Mouse (Mus musculus) kidney, postnatal 14 days (tissue): ENCODE measurements at regions not wholly inside any gene's neighbourhood (a gene's known extent, or its start where the extent isn't known, plus 50 kb on each side); places are given as distances from the start of the nearest gene placed in this dataset.

Experiments used
- DNase-seq: peaks from one replicate; pipeline ENCODE4 v3.0.0; 2022; ENCODE audit warnings: mixed read lengths

DNA sequence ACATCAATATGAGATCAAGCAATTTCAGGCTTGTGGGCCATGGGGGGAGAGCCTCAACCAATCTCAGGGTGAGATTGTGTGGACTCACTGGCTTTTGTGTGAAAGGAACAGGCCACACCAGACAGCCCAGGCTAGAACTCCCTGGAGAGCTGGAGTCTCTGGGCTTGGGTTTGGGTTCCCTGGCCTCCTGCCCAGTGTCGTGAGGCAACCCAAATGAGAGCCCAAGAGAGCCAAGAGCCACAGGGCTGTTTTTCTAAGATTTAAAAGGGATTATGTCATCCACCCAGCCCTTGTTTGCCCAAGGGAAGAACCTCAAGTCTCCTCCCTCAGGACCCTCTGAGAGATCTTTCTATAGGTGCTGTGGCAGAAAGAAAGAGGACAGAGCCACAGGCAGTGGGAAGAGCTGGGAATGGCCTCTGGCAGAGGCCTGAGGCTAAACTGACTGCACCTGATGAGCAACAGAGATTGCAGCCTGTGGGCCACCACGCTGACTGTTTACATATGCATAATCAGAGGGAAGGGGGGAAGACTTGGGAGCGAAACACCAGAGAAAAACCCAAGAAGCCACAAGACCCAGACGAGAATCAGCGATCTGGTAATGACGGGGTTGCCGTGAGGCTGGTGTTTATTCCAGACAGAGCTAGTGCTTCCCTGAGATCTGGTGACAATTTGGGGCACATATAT is 92.1 kb downstream of the Bcl2l11 start:
- DNase-seq, result no peak

DNA sequence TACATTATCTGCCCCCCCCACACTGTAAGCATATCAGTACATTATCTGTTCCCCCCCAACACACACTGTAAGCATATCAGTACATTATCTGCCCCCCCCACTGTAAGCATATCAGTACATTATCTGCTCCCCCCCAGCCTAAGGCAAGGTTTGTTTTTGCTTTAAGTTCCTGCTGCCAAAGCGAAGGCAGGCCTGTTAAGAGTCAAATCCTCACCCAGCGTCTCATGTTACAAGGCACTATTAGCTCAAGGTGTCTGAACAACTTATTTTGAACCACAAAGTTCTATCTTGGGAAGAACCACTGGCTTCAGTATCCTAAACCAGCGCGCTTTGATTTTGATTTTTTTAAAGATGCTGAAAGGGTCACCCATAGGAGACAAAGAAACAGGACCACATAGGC is 93.1 kb downstream of the Bcl2l11 start:
- DNase-seq, result no peak

DNA sequence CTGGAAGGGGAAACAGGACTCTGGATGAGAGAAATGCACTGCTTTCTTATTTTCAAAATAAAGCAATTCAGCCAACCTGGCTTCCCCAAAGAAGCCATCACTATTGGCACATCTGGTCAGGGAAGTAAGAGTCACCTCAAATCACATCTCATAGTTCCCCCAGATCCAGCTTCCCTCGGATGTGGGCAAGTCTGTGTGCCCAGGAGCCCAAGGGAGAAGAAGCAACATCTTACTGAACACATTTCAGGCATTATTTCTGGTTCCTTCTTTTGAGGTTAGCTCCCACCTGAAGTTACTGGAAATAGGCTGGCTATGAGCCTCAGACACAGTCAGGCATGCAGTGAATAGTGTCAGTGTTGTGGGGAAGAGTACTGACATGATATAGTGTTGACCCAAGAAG is 95.2 kb downstream of the Bcl2l11 start:
- DNase-seq, result no peak

DNA sequence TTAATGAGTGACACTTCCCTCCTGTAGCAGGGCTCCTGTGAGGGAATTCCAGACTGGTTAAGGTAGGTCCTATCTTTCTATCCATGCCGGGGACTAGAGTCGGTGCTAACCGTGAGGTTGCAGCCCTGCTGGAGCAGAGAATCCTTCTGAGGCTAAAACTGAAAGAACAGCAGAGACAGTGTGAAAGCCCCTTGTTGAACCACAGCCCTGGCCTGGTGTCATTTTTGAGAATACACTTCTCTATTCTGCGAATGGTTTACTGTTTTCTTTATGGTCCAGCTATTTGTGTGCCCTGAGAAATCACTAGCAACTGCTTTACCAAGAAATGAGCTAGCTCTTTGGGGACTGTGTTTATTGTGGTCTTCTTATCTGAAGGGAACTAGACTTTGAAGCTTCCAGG is 95.8 kb downstream of the Bcl2l11 start:
- no peak for DNase-seq

DNA sequence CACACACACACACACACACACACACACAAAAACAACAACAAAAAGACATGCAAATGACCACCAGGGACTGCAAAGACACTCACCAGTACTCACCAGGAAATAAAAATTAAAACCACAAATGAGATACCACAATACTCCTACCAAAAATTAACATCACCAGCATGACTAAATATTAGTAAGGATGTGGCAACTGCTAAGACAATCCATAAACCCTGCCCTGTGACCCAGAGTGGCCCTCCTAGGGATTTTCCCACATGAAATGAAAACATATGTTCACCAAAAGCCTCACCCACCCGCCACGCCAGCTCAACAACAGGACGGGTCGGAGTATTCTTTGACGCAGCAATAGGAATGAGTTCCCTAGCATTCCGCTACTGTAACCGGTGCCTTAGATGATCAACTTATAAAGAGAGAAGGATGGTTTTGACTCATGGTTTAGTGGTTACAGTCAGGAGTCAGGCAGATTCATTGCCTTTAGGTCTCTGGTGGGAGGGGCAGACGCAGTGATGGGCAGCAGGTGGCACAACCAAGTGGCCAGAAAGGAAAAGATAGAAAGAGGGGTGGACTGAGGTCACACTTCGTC is 100.7 kb downstream of the Bcl2l11 start:
- no peak for DNase-seq

DNA sequence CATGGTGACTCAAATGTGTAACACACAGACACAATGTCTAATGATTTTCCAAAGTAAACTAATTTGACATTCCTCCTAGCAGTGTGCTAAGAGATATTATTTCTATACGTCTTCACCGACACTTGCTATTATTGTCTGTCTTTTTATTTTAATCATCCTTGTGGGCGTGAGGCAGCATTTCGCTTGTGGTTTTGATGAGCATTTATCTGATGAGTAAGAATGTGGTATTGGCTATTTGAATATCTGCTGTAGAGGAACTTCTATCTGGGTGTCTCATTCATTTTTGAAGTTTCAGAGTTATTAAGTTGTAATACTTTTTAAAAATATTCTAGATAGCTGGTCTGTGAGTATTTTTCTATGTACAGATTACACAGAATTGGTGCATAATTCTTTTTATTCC is 103.9 kb downstream of the Bcl2l11 start:
- no peak for DNase-seq

DNA sequence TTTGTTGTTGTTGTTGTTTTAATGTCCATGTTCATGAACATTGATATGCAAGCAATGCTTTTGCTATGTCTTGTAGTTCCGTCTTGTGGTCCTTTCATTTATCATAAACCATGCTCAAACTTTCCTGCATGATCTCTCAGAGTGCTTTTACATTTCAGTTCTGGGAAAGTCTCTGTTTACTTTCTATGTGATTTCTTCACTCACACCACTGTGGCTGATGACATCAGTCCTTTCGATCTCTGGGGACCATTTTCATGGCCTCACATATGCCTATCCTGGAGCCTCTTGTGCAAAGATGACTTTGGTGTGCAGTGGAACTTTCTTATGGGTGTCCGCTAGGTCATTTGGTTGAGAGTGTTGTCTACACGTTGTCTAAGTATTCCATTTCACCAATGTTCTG is 105.1 kb downstream of the Bcl2l11 start:
- no peak for DNase-seq

DNA sequence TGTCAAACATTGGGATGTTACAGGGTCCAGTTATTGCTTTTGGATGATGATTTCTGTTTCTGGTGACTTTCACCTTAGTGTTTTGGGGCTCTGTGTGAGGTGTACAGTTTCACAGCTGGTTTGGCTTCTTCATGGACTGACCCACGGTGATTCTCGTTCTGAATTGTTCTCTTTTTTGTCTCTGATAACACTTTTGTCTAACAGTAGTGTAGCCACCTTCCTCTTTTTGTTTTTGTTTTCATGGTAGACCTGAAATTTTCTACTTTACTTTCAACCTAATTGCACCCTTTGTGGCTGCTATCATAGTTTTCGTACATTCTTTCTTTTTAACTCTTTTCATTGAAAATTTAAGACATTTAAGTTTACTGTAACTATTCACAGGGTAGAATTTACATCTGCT is 105.5 kb downstream of the Bcl2l11 start:
- DNase-seq, result no peak

DNA sequence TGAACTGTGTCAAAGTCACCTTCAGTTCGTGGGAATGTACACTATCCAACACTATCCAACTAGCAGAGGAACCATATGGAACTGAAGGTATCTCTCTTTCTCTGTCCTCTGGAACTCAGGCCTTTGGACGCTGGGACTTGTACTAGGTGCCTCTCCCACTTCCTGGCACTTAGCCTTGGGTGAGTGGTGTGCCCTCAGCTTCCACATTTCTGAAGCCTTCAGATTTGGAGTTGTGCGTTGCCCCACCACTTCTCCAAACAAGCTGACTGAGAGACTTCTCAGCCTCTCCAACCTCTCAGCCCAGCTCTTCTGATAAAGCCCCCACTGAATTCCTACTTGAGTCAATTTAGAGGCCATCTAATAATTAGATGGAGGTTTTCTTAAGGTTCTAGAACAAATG is 106.2 kb downstream of the Bcl2l11 start:
- DNase-seq, result no peak

DNA sequence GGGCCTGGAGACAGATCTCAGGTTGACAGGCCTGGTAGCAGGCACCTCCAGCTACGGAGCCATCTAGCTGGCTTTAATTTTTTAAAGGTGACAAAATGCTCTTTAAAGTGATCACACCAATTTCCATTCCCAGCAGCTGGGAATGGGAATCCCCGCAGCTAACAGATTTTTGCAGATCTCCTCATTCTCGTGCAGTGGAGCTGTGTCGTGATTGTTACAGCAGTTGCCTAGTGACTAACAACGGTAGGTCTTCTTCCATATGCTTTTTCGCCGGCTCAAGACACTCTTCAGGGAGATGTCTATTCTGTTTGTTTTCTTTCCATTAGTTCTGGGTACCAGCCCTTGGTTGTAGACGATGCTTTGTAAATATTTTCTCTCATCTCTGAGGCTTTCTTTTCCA is 109.3 kb downstream of the Bcl2l11 start:
- no peak for DNase-seq

DNA sequence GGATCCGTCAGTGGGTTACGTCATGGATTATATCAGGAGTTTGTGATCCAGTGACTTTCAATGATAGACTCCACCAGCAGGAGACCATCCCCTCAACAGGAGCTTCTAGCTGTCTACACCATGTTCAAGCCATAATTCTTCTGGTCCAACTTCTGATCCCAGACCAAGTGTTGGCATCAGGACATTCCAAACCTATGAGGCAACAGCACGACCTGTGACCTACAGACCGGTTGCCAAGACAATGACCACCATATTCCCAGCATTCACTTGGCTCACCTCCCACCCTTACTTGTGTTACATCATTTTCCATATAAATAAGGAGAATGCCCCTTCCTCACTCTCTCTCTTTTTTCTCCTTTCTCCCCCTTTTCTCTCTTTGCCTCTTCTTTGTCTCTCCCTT is 113.6 kb downstream of the Bcl2l11 start:
- DNase-seq, result no peak

DNA sequence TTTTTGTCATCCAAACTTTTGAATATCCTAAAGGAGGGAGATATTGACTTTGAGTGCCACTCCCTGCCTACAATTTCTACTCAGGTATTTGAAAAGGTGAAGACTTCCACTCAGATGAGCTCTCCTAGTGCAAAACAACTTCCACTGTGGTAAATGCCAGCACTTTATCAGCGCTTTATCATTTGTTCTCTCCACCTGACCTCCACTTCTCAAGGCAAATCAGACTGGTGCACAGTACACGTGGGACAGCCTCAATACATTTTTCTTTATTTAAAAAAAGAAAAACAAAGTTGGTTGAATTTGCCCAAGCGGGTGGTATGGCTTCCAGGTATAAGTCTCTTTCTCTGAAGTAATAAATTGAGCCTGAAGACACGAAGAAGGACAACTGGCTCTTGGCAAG is 114.2 kb downstream of the Bcl2l11 start:
- no peak for DNase-seq

DNA sequence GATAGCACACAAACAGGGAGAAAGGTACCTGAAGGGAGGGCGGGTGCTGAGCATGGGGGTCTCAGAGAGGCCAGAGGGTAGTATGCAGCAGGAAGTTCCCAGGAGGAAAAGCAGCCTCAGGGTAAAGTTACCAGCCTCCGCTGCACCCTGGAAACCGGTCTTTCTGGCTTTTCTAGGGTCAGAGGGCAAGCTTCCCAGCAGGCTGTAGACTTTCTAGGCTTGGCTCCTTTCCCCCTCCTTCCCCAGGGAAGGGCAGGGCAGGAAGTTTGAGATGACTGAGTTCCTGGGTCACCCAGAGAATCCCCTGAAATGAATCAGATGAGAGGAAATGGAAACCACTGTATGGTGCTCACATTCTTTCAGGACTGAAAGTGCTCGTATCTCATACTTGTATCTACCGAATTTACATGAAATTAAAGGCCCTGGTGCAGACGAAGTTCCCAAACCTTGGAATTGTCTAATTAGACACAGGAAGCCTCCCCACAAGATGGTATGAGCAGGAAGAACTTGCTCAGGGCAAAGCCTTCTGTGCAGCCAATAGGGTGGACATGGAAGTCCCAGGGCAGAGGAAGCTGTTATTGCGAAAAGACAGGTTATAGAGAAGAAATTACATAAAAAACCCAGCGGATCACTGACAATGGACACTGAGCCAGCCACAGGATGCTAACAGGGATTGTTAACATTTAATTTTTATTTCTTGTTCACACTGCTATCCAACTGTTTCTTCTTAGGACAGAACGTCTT is 114.9 kb downstream of the Bcl2l11 start:
- peak; percentile 80 for DNase-seq

DNA sequence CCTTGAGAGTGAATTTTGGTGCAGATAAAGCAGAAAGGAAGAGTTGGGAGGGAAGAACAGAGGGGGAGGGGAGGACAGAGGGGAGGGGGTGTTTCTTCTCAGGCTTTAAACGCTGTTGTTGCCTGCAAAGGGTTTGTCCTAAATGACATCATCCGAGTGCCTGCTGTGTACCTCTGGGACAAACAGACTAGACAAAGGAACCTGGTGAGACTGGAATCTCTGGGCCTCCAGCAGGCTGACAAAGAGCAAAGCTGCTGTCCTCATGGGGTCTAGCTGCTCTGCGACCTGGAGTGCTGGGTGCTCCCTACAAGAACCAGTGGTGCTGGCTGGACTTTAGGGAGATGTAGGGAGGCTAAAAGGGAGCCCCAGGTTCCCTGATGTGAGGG is 115.4 kb downstream of the Bcl2l11 start:
- DNase-seq, result no peak

DNA sequence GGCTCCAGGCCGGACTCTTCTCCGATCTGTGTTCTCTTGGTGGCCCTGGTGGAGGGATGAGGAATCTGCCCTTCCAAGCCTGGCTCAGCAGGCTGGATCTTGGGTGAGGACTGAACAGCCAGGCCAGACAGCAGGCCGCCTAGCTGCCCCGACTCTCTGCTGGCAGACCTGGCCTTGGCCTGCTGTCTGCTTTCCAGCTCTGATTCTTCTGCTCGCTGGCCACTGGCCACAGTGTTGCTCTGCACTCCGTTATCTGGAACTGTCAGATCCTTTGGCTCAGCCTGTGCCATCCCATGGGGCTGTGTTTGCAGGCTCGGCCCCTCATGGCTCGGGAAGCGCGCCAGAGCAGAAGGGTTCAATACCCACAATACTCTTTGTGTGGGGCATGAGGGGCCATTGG is 119.7 kb downstream of the Bcl2l11 start:
- no peak for DNase-seq

DNA sequence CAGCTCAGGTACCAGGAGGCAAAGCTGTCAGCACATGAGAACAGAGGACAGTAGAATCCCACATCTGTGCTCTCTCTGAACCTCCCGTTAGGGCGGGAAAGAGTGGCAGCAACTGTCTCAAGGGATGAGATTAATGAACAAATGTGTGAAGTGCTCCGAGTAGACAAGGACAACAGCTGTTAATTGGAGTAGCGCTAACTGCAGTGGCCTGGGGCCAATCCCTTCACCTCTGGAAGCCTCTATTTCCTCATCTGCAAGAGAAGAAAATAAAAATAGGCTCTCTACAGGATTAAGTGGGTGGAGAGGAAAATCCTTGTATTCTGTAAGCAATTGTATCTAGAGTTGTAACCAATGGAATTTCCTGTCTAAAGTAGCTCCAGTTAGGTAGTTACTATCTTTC is 122.1 kb downstream of the Bcl2l11 start:
- DNase-seq, result peak; percentile 25

DNA sequence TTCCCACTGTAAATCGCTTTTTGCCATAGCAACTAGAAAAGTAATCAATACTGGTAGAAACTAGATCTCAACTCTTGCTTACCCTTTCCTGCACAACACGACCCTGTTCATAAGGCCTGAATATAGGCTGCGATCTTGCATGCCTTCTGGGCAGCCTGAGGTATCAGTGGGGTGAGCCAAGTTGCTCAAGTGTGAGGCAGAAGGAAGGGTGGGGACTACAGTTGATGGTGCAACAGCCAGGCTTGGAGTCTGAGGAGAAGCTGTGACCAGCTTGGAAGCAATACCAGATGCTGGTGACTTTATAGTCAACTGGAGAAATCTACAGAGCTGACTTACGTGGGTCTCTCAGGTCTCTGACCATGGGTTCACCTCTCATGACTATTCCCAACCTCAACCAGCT is 123.3 kb downstream of the Bcl2l11 start:
- no peak for DNase-seq

DNA sequence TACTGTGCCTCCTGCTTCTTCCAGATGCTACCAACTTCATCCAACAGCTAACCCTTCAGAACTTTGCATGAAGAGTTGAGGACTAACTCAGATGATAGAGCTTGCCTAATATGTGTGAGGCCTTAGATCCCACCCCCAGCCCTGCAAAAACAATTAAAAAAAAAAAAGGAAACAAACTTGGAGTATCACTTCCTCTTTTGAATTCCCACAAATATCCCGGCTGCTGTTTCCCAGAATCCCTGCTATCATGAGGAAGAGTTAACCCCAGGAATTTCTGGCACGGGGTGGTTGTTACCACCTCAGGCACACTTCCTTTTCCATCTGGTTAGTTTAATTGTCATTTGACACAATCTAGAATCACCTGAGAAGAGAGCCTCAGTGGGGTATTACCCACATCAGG is 123.8 kb downstream of the Bcl2l11 start:
- DNase-seq, result no peak

DNA sequence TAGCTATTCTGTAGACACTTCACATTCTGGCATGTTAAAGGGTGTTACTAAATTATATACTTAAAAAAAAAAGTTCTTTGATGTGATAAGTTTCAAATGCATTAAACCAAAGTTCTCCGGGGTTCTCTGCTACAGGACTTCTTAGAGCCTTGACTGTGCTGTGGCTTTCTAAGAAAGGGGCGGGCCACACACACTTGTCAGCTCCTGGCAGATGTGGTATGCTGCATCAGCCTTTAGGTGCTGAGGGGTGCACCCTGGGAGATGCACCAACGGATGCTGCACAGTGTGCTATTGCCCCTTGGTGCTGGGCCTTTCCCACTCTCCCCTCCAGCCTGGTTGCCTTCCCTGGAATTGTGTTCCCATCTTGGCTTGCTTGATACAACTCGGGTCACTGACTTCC is 125.0 kb downstream of the Bcl2l11 start:
- no peak for DNase-seq

DNA sequence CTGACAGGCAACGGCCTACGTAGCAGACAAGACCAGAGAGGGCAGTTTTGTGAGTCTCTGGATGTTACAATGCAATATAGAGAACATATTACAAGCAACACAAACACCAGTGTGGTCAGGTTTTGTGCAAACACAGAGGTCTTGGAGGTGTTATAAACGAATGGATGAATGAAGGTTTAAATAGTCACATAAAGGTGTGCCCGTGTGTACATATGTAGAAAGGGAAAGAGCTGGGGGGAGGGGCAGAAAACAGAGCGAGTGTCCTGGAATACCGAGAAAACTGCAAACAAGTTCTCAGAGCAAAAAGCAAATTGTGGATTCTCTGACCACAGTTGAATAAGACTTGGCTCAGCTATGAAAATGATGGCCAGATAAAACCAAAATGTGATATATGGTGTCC is 130.8 kb downstream of the Bcl2l11 start:
- DNase-seq, result no peak

DNA sequence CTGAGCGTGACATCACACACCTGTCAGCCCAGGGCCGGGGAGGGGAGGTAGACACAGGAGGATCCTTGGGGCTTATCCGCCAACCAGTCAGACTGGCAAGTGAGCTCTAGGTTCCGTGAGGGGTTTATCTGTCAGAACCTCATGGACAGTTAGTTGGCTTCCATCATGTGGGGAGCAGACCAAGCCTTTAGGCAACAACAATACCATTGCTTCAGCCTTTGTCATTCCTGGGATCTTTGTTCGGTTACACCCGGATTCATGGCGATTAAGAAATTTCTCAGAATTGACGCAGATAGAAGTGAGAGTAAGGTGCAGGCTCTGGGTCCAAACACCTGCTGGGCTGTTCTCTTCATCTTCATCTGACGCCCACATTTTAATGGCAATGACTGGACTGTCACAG is 131.4 kb downstream of the Bcl2l11 start:
- no peak for DNase-seq

DNA sequence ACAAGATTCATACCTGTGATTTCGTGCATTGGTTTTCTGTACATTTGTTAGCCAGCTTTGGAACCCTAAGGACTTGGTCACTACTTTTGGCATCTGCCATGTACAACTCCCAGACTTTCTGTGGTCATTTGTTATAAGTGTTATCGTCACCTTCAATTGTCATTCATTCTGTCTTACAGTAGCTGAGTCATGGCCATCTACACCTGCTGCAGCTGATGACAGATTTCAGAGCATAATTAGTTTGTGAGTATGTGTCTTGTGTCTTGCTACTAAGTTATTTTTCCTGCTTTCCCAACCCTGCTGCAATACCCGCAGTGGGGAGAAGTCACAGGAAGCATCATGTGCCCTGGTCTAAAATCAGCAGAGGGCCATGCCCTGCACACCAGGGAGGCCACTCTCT is 138.0 kb downstream of the Bcl2l11 start:
- no peak for DNase-seq

DNA sequence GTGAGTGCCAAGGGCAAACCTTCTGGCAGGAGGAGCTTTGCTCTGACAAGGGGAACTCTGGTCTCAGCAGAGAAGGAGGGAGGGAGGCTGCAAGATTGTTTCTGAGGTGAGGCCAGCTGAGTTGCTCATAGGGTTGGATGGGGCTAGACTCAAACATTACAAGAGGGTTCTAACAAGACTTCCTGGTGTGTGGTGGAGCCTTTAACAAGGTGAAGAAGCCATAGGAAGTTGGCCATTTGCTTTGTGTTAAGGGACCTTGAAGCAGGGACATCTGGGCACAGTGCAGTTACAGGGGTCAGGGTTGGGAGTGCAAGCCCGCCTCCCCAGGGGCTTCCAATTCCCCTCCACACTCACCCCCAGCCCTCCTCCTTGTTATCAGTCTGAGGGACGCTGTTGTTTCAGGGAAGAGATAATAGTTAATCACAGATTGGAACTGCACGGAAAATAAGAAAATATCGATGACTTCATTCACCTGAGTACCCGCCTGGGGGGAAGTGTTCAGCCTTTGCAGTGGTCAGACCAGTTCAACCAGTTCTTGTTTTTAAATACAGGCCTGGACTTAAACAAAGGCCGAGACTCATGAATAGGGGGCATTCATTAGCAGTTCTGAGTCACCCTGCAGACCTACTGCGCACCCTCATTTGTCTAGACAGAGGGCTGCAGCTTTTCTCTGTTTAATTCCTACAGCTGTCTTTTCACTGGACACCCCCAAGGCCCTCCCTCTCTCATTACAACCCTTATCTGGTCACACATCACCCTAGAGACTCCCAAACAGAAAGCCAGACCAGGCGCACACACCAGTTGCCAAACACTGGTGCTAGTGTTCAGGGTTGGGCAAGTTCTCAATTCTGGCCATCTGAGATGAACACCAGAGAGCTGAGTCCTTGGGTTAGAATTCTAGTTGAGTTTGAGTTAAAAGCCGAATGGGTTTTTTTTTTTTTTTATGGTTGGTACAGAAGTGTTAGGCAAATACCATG is 139.5 kb downstream of the Bcl2l11 start:
- DNase-seq, result peak; percentile 59
